ENCODE assay signal across 21 mouse cellular contexts in the genomic region with DNA sequence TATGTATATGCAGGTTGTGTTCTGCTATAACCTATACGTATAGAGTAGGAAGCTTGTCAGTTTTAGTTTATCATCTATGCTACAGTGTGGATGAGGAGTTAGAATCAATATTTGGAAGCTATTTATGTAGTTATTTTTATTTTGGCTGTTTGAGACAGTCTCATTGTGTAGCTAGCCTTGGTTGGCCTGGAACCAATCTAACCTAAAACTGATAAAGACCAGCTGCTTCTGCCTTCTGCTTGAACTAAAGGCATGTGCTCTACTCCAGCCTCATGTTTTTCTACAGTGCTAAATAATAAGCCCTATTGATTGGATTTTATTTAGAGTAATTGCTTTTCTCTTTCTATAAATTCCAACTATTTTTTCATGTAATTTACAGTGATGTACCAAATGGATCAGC. TPM values are rescaled to one million over a fixed set of nuclear protein-coding genes. Genes with fewer than 3 reads are reported as not detected.
DNase-seq lines count a peak whose midpoint lies in the region; ATAC-seq and TF ChIP-seq lines count a peak whose summit lies in the region.
"Had no signal": no experiment of that assay in that cellular context is flagged by ENCODE, and none has a peak within 500 bp of the region (broad histone marks: within the 10 kb centered on the region; RNA-seq: fewer than 3 reads in every experiment).

No protein-coding gene starts in this region.

- TF ChIP-seq CTCF in kidney, postnatal 0 days (IDR thresholded peaks at IDR 0.05; ENCODE audit: low read depth), result no peak
- TF ChIP-seq CTCF in brain, embryonic 14.5 days (IDR thresholded peaks at IDR 0.05; ENCODE audit: borderline replicate concordance, extremely low read depth, insufficient read depth, insufficient read length), result no peak

- TF ChIP-seq POLR2A in brain, embryonic 14.5 days (IDR thresholded peaks at IDR 0.05; ENCODE audit: borderline replicate concordance, extremely low read depth, insufficient read depth, insufficient read length, poor library complexity, severe bottlenecking), result no peak

- no peaks in the 10 kb centered on the region for H3K27me3 ChIP-seq in kidney, postnatal 0 days (ENCODE audit: insufficient read depth, low read length)
- H3K27me3 ChIP-seq in kidney, embryonic 14.5 days (ENCODE audit: control insufficient read depth, insufficient read depth, low read length), result no peaks in the 10 kb centered on the region
- H3K27me3 ChIP-seq in lung, embryonic 16.5 days (ENCODE audit: control insufficient read depth, insufficient read depth, low read depth, low read length), result no peaks in the 10 kb centered on the region
- H3K27me3 ChIP-seq: limb, embryonic 13.5 days; liver, embryonic 12.5 days; midbrain, embryonic 12.5 days had no signal

- peak; percentile 54 for DNase-seq in kidney, postnatal 0 days (ENCODE audit: low spot score)
- DNase-seq in lung, postnatal 10 days, result no peak
- peak; percentile 6 for DNase-seq in brain, embryonic 14.5 days (ENCODE audit: low read depth)
- peak; percentile 20 to 39 for DNase-seq in layer of hippocampus, adult 8-10 months (ENCODE audit: low spot score in 2 of 2)
- DNase-seq in heart, adult 8-10 months (ENCODE audit: low spot score), result no peak
- no peak for DNase-seq in gastrocnemius, postnatal 10 days
- DNase-seq: adrenal gland, adult 8-10 months; cerebellum, adult 8-10 months; heart, postnatal 4 days; lung, adult 2 months had no signal

- H3K27ac ChIP-seq in kidney, postnatal 0 days, result no peak overlapping the region
- H3K27ac ChIP-seq in kidney, embryonic 14.5 days (ENCODE audit: low read depth, low read length), result no peak overlapping the region
- no peak overlapping the region for H3K27ac ChIP-seq in lung, embryonic 16.5 days (ENCODE audit: low read length)
- H3K27ac ChIP-seq: forebrain, embryonic 10.5 days; heart, embryonic 10.5 days; hindbrain, embryonic 14.5 days; limb, embryonic 13.5 days; liver, embryonic 12.5 days; midbrain, embryonic 12.5 days; stomach, postnatal 0 days had no signal

- 74% methylated on average over 1 of the region's 1 CpGs for WGBS in kidney, postnatal 0 days
- 91% methylated on average over 1 of the region's 1 CpGs for WGBS in kidney, embryonic 14.5 days
- WGBS in lung, embryonic 16.5 days, result 55% methylated on average over 1 of the region's 1 CpGs

- no peak overlapping the region for H3K4me3 ChIP-seq in kidney, postnatal 0 days (replicated peaks; ENCODE audit: low read depth, low read length)
- no peak overlapping the region for H3K4me3 ChIP-seq in kidney, embryonic 14.5 days (ENCODE audit: low read length)
- no peak overlapping the region for H3K4me3 ChIP-seq in lung, embryonic 16.5 days (ENCODE audit: low read length)
- H3K4me3 ChIP-seq: forebrain, embryonic 10.5 days; heart, embryonic 10.5 days; limb, embryonic 13.5 days; liver, embryonic 12.5 days; midbrain, embryonic 12.5 days had no signal

- no peak overlapping the region for H3K4me2 ChIP-seq in kidney, postnatal 0 days (ENCODE audit: low read length)
- no peak overlapping the region for H3K4me2 ChIP-seq in kidney, embryonic 14.5 days (replicated peaks; ENCODE audit: low read depth, low read length)
- H3K4me2 ChIP-seq in lung, embryonic 16.5 days (ENCODE audit: low read depth, low read length), result no peak overlapping the region
- H3K4me2 ChIP-seq: hindbrain, embryonic 14.5 days; limb, embryonic 13.5 days; liver, embryonic 12.5 days; midbrain, embryonic 12.5 days had no signal

- no peaks in the 10 kb centered on the region for H3K4me1 ChIP-seq in kidney, postnatal 0 days (replicated peaks; ENCODE audit: insufficient read depth, low read length)
- no peaks in the 10 kb centered on the region for H3K4me1 ChIP-seq in kidney, embryonic 14.5 days (ENCODE audit: control insufficient read depth, insufficient read depth, low read length)
- H3K4me1 ChIP-seq in lung, embryonic 16.5 days (replicated peaks; ENCODE audit: control insufficient read depth, insufficient read depth, low read length), result no peaks in the 10 kb centered on the region
- H3K4me1 ChIP-seq: forebrain, embryonic 10.5 days; heart, embryonic 10.5 days; limb, embryonic 13.5 days; liver, embryonic 12.5 days; midbrain, embryonic 12.5 days had no signal

- H3K9ac ChIP-seq in kidney, postnatal 0 days (ENCODE audit: low read depth, low read length), result no peak overlapping the region
- H3K9ac ChIP-seq in kidney, embryonic 14.5 days (ENCODE audit: low read depth, low read length), result no peak overlapping the region
- H3K9ac ChIP-seq in lung, embryonic 16.5 days (ENCODE audit: low read length), result no peak overlapping the region
- H3K9ac ChIP-seq: hindbrain, embryonic 14.5 days; limb, embryonic 13.5 days; liver, embryonic 12.5 days; midbrain, embryonic 12.5 days had no signal

- H3K9me3 ChIP-seq in kidney, postnatal 0 days (replicated peaks; ENCODE audit: low read length), result no peaks in the 10 kb centered on the region
- no peaks in the 10 kb centered on the region for H3K9me3 ChIP-seq in kidney, embryonic 14.5 days (ENCODE audit: control insufficient read depth, low read length)
- no peaks in the 10 kb centered on the region for H3K9me3 ChIP-seq in lung, embryonic 16.5 days (ENCODE audit: control insufficient read depth, low read length)
- H3K9me3 ChIP-seq: forebrain, embryonic 10.5 days; heart, embryonic 10.5 days; limb, embryonic 13.5 days; liver, embryonic 12.5 days; midbrain, embryonic 12.5 days had no signal

- H3K36me3 ChIP-seq in kidney, postnatal 0 days (ENCODE audit: insufficient read depth, low read length), result peaks cover 48% of the 10 kb centered on the region
- peaks cover 81% of the 10 kb centered on the region for H3K36me3 ChIP-seq in kidney, embryonic 14.5 days (ENCODE audit: control insufficient read depth, insufficient read depth, low read length)
- H3K36me3 ChIP-seq in lung, embryonic 16.5 days (ENCODE audit: control insufficient read depth, insufficient read depth, low read length), result peaks cover 30% of the 10 kb centered on the region

- ATAC-seq in kidney, postnatal 0 days (replicated peaks; ENCODE audit: low FRiP score, low read depth), result no peak
- no peak for ATAC-seq in kidney, embryonic 14.5 days (ENCODE audit: low FRiP score, low TSS enrichment)
- peak; percentile 64; the same call in 1 of the 2 replicates for ATAC-seq in lung, embryonic 16.5 days (ENCODE audit: low read depth)
- ATAC-seq: activated CD4-positive, CD25-positive, alpha-beta regulatory T cell, adult 4 months; inflammation-experienced regulatory T-cells, adult 6 months; liver, embryonic 12.5 days had no signal

RNA-seq across cellular contexts. Expression of gene Serpinc1, which starts 11.1 kb away (rescaled TPM):
- polyA plus RNA-seq in kidney, postnatal 0 days (2015; fragmentation: Nextera tagmentation; extraction: Ambion mirVana), result 1.8 TPM in 2 replicates
- polyA plus RNA-seq in kidney, embryonic 14.5 days (2014; fragmentation: Nextera tagmentation; extraction: Ambion mirVana), result 1.9 and 2.2 TPM in 2 replicates
- polyA plus RNA-seq in lung, embryonic 16.5 days (2015; fragmentation: Nextera tagmentation; extraction: Ambion mirVana), result 2.8 and 13.9 TPM in 2 replicates
- polyA plus RNA-seq in brain, embryonic 14.5 days (2012; rRNA removed), result 0.66 and 0.88 TPM in 2 replicates
- under 1 TPM in 3 of 4 experiments, not detected in 1; 0.10 to 0.27 (median 0.20) TPM for total RNA-seq in layer of hippocampus, adult 8-10 months (2022)
- under 1 TPM in 3 of 4 experiments, not detected in 1; 0.17 to 0.44 (median 0.38) TPM for total RNA-seq in heart, adult 8-10 months (2022)
- total RNA-seq in gastrocnemius, postnatal 10 days (2021), result 1 to 10 TPM in 1 of 2 experiments, under 1 TPM in 1; 0.56 to 1.8 TPM

Comparison
In these comparisons a context has a peak if more than half of its experiments do, and no peak if none do; other contexts are left out.
1. DNase-seq: peak in kidney, postnatal 0 days (single experiment), brain, embryonic 14.5 days (single experiment) and layer of hippocampus, adult 8-10 months (2 of 2); none in lung, postnatal 10 days (single experiment), heart, adult 8-10 months (single experiment) and gastrocnemius, postnatal 10 days (single experiment).